Mouse (Mus musculus) lung, embryonic 16.5 days (tissue): ENCODE results near the gene Smyd5. TPM values are rescaled to one million over a fixed set of nuclear protein-coding genes. Genes with fewer than 3 reads are reported as not detected.
"Not testable (repeated sequence)": the region's sequence is repeated elsewhere in the genome, so short reads cannot be mapped to it uniquely, and the experiment has no call there.

Experiments used
- ATAC-seq: fragments of 200-750 bp; cut with Nextera tagmentation; 2 replicates; pipeline ENCODE4 v1.8.0; 2017; ENCODE audit warnings: low read depth, mild to moderate bottlenecking, moderate library complexity
- H3K27ac ChIP-seq: fragments of 300-500 bp; sonication (generic); 2 replicates; pipeline ENCODE4 v1.5.1; 2014; ENCODE audit warnings: mild to moderate bottlenecking, control low read depth, low read length
- H3K27me3 ChIP-seq: fragments of 300-500 bp; sonication (generic); 2 replicates; pipeline ENCODE4 v1.6.1; 2014; ENCODE audit warnings: low read depth, low read length, mixed read lengths; ENCODE audit not compliant: control insufficient read depth, insufficient read depth
- H3K36me3 ChIP-seq: fragments of 300-500 bp; sonication (generic); 2 replicates; pipeline ENCODE4 v1.6.1; 2014; ENCODE audit warnings: low read length; ENCODE audit not compliant: control insufficient read depth, insufficient read depth
- H3K4me1 ChIP-seq: fragments of 300-500 bp; sonication (generic); replicated peaks from 2 replicates; pipeline ENCODE4 v1.6.1; 2014; ENCODE audit warnings: low read length, mixed read lengths; ENCODE audit not compliant: control insufficient read depth, insufficient read depth
- H3K4me2 ChIP-seq: fragments of 300-500 bp; sonication (generic); 2 replicates; pipeline ENCODE4 v1.6.1; 2014; ENCODE audit warnings: low read depth, low read length, control low read depth
- H3K4me3 ChIP-seq: fragments of 300-500 bp; sonication (generic); 2 replicates; pipeline ENCODE4 v1.5.1; 2014; ENCODE audit warnings: mild to moderate bottlenecking, low read length, control low read depth
- H3K9ac ChIP-seq: fragments of 300-500 bp; sonication (generic); 2 replicates; pipeline ENCODE4 v1.6.1; 2014; ENCODE audit warnings: low read length, control low read depth
- H3K9me3 ChIP-seq: fragments of 300-500 bp; sonication (generic); 2 replicates; pipeline ENCODE4 v1.6.1; 2016; ENCODE audit warnings: low read length; ENCODE audit not compliant: control insufficient read depth
- WGBS: fragments of 180-500 bp; shearing (Covaris S2); extraction: QIAGEN DNeasy Blood & Tissue Kit; methylation state at CpG from one replicate; pipeline ENCODE4 v1.1.7; 2014; 5-methylcytosine and 5-hydroxymethylcytosine counted together
- polyA plus RNA-seq: library from polyadenylated mRNA; unstranded; fragments of >200 nt; fragmentation: Nextera tagmentation; extraction: Ambion mirVana; gene quantifications from 2 replicates; pipeline ENCODE4 v1.2.1, GENCODE M21; 2015

Gene Smyd5
- polyA plus RNA-seq, 1 experiment from 2014 or later, result 55.2 TPM

GRCm38 (mm10) chr6:85441142-85441541 lies 9.4 kb downstream of the Smyd5 start:
- no peak overlapping the region for H3K4me2 ChIP-seq
- H3K9ac ChIP-seq, result no peak overlapping the region
- WGBS, result 78% methylated on average over 4 of the region's 4 CpGs
- ATAC-seq, result no peak
- H3K27ac ChIP-seq, result no peak overlapping the region
- peaks cover 35% of the 10 kb centered on the region for H3K36me3 ChIP-seq
- no peak overlapping the region for H3K4me3 ChIP-seq
- no peaks in the 10 kb centered on the region for H3K27me3 ChIP-seq
- no peaks in the 10 kb centered on the region for H3K4me1 ChIP-seq
- H3K9me3 ChIP-seq, result no peaks in the 10 kb centered on the region

- H3K4me3 ChIP-seq, result no peak overlapping the region
- no peaks in the 10 kb centered on the region for H3K4me1 ChIP-seq
- H3K4me2 ChIP-seq, result no peak overlapping the region
- no peak for ATAC-seq
- H3K9me3 ChIP-seq, result no peaks in the 10 kb centered on the region
- WGBS, result 77% methylated on average over 3 of the region's 3 CpGs
- peaks cover 36% of the 10 kb centered on the region for H3K36me3 ChIP-seq
- H3K27ac ChIP-seq, result no peak overlapping the region
- H3K9ac ChIP-seq, result no peak overlapping the region
- no peaks in the 10 kb centered on the region for H3K27me3 ChIP-seq
These were observed 11.9 kb downstream of the Smyd5 start for GRCm38 (mm10) chr6:85443488-85444233.

- no peak overlapping the region for H3K9ac ChIP-seq
- no peak overlapping the region for H3K4me2 ChIP-seq
- ATAC-seq, result no peak
- no peak overlapping the region for H3K27ac ChIP-seq
- 87% methylated on average over 8 of the region's 8 CpGs for WGBS
- H3K4me1 ChIP-seq, result no peaks in the 10 kb centered on the region
- H3K9me3 ChIP-seq, result no peaks in the 10 kb centered on the region
- H3K27me3 ChIP-seq, result no peaks in the 10 kb centered on the region
- no peak overlapping the region for H3K4me3 ChIP-seq
- H3K36me3 ChIP-seq, result peaks cover 32% of the 10 kb centered on the region
These were observed 12.6 kb downstream of the Smyd5 start for GRCm38 (mm10) chr6:85444266-85444965.

GRCm38 (mm10) chr6:85445286-85445685 lies 13.5 kb downstream of the Smyd5 start:
- Histone ChIP-seq H3K27ac (no peak overlapping the region), H3K4me3 (no peak overlapping the region), H3K9ac (no peak overlapping the region), H3K27me3 (no peaks in the 10 kb centered on the region), H3K9me3 (no peaks in the 10 kb centered on the region), H3K4me1 (no peaks in the 10 kb centered on the region), H3K36me3 (peaks cover 29% of the 10 kb centered on the region), H3K4me2 (no peak overlapping the region)
- ATAC-seq, result no peak
- WGBS, result 79% methylated on average over 5 of the region's 5 CpGs

- Histone ChIP-seq H3K4me2 (no peak overlapping the region), H3K9ac (no peak overlapping the region), H3K27ac (no peak overlapping the region), H3K36me3 (peaks cover 24% of the 10 kb centered on the region), H3K4me1 (peaks cover 5% of the 10 kb centered on the region), H3K27me3 (no peaks in the 10 kb centered on the region), H3K4me3 (no peak overlapping the region), H3K9me3 (no peaks in the 10 kb centered on the region)
- 84% methylated on average over 6 of the region's 6 CpGs for WGBS
- no peak for ATAC-seq
These were observed 15.6 kb downstream of the Smyd5 start for GRCm38 (mm10) chr6:85447351-85447750.

GRCm38 (mm10) chr6:85450140-85450539 lies 18.4 kb downstream of the Smyd5 start:
- Histone ChIP-seq H3K36me3 (peaks cover 13% of the 10 kb centered on the region), H3K4me2 (peak overlapping the region; percentile 95), H3K9ac (peak overlapping the region; percentile 81; the same call in 1 of the 2 replicates), H3K4me1 (peaks cover 22% of the 10 kb centered on the region), H3K4me3 (peak overlapping the region; percentile 93)
- not testable (repeated sequence) for H3K9me3 ChIP-seq, H3K27me3 ChIP-seq, H3K27ac ChIP-seq, ATAC-seq
- WGBS, result 50% methylated on average over 1 of the region's 1 CpGs

- H3K4me3 ChIP-seq, result peak within 1 kb of the TSS; percentile 93
- H3K27ac ChIP-seq, result peak within 1 kb of the TSS; percentile 97
- H3K27me3 ChIP-seq, result no peaks in the 10 kb centered on the region
- no peaks in the 10 kb centered on the region for H3K9me3 ChIP-seq
- WGBS, result 2% methylated on average over 79 of the region's 96 CpGs
- ATAC-seq, result peak; percentile 96
- H3K9ac ChIP-seq, result peak within 1 kb of the TSS; percentile 97
- peaks cover 6% of the 10 kb centered on the region for H3K36me3 ChIP-seq
- H3K4me2 ChIP-seq, result peak within 1 kb of the TSS; percentile 95
- peaks cover 26% of the 10 kb centered on the region for H3K4me1 ChIP-seq
These were observed 19.2 kb downstream of the Smyd5 start, which contains the start of gene Cct7 for GRCm38 (mm10) chr6:85450697-85451663. Gene Cct7 (plus strand): TSS chr6:85451514.

- H3K4me1 ChIP-seq, result peaks cover 26% of the 10 kb centered on the region
- peak within 1 kb of the TSS; percentile 97 for H3K27ac ChIP-seq
- H3K27me3 ChIP-seq, result no peaks in the 10 kb centered on the region
- under 1% methylated on average over 54 of the region's 54 CpGs for WGBS
- ATAC-seq, result peak; percentile 93
- H3K9me3 ChIP-seq, result no peaks in the 10 kb centered on the region
- H3K36me3 ChIP-seq, result no peaks in the 10 kb centered on the region
- H3K4me2 ChIP-seq, result peak within 1 kb of the TSS; percentile 95
- H3K4me3 ChIP-seq, result peak within 1 kb of the TSS; percentile 93
- peak within 1 kb of the TSS; percentile 97 for H3K9ac ChIP-seq
These were observed 20.0 kb downstream of the Smyd5 start, which contains the start of gene Pradc1 for GRCm38 (mm10) chr6:85451664-85452410. Gene Pradc1 (minus strand): TSS chr6:85451970.
